Mouse (Mus musculus): ENCODE results near the gene Rab7.

- TF ChIP-seq CTCF (IDR thresholded peaks at IDR 0.05; ENCODE audit: insufficient read depth, low read depth, low read length), result no peak
- no peak for TF ChIP-seq POLR2A (IDR thresholded peaks at IDR 0.05; ENCODE audit: insufficient read depth, low read depth, low read length)
These were observed 43.9 kb upstream of the Rab7 start for GRCm38 (mm10) chr6:88088971-88089370.
